Mouse (Mus musculus): ENCODE data around the gene Myh3.
"Not testable (repeated sequence)": the region's sequence is repeated elsewhere in the genome, so short reads cannot be mapped to it uniquely, and the experiment has no call there.

Myh3 gene

DNA sequence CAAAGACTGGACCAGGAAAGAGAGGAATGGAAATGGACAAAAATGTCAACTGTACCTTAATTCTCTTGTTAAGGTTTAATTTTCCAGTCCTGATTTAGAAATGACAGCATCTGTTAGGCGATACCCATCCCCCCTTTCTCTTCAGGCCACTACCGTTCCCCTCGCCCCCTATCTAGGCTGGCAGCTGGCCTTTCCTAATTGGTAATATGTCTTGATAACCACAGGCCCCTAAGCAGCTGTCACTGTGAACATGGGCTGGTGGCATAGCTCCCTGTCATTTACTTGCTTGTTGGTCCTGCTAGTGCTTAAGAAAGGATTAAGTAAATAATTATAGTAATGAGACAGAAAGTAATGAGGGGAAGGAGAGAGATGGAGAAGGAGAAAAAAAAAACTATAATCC, 665 bp upstream of the Myh3 start:
- in situ Hi-C loops (cut with MboI) = no loop called here

DNA sequence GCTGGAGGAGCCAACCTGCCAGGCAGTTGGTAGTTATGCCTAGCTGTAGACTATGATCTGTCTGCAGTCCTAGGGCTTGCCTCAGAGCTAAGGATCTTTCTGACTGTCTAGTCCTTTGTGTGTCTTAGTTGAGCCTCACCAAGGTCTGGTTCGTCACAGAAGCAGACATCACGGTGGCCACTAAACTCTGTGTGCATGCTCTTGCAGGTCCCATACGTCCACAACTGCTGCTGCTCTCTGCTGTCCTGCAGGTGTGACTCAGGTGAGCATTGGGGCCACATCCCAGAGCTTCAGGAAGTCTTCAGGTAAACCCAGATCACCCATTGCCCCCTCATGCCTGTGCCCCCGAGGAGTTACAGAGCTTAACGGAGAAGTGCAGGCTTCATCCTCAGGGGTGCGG, 788 bp downstream of the Myh3 start:
- in situ Hi-C loops (cut with MboI) = no loop called here

DNA sequence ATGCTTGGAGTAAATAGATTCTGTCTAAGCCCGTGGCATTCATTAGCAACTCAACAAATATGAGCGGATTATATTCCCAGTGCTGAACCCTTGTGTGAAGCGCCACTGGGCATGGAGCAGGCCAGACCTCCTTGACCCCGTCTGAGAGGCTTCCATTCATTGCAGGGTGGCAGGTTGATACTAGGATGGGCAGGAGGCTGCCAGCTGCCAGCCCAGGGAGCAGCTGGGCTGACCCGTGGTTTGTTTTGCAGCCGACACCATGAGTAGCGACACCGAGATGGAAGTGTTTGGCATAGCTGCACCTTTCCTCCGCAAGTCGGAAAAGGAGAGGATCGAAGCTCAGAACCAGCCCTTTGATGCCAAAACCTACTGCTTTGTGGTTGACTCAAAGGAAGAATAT, 1.6 kb downstream of the Myh3 start:
- in situ Hi-C loops (cut with MboI) = no loop called here

DNA sequence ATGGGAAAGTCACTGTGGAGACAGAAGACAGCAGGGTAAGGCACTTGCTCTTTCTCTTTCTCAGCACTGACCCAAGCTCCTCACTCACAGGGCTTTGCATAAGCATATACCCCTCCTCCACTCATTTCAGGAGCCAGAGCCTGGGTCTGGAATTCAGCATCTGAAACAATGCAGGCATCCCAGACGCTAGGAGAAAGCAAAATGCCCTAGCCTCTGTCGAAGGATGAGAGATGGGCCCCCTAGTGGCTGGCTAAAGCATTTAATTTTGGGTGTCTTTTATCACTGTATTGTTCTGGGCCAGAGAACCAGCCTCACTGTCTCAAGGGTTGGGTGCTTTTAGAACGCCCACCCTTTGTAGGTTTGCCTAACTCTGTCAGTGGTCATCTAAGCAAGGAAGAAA, 2.1 kb downstream of the Myh3 start:
- in situ Hi-C loops (cut with MboI) = no loop called here

DNA sequence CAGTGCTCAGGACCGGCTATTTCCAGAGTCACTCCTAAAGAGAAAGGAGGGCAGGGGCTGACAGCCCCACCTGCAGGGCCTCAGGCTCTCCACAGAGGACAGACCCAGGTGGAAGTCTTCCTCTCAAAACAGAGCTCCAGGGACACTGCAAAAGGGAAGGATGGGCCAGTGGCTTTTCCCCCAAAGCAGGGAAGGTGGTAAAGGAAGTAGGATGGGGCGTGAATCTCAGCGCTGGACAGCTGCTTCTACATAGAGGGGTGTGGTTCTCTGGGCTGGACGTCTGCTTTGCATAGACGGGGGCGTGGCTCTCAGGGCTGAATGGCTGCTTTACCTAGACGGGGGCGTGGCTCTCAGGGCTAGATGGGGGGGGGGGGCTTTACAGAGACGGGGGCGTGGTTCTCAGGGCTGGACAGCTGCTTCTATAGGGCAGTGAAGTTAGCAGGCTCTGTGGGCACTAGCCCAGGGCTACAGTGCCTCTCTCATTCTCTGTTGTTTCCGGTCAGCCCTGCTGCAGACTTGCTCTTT, 3.1 kb downstream of the Myh3 start:
- in situ Hi-C loops (cut with MboI) = no loop called here

DNA sequence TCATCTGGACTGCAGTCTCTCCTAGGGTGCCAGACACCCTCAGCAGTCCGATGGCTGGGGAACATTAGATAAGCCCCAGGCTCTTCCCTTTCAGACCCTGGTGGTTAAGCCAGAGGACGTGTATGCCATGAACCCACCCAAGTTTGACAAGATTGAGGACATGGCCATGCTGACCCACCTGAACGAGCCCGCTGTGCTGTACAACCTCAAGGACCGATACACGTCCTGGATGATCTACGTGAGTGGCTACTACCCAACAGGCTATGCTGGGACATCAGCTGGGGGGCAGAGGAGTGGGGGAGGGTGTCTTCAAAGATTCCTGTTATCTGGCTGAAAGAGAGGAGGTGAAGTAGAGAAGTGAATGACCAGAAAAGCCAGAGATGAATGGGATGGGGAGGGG, 4.1 kb downstream of the Myh3 start:
- in situ Hi-C loops (cut with MboI) = no loop called here

DNA sequence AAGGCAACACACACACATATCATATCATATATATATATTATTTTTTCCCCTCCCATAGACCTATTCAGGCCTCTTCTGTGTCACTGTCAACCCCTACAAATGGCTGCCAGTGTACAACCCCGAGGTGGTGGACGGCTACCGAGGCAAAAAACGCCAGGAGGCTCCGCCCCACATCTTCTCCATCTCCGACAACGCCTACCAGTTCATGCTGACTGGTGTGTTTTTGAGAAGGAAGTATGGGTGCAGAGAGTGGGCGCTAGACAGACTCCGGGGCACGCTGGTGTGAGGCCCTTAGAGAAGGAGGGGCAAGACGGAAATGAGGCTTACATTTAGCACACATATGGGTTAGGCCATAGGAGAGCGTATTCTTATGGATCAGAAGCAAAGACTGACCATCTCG, 4.7 kb downstream of the Myh3 start:
- in situ Hi-C loops (cut with MboI) = no loop called here

DNA sequence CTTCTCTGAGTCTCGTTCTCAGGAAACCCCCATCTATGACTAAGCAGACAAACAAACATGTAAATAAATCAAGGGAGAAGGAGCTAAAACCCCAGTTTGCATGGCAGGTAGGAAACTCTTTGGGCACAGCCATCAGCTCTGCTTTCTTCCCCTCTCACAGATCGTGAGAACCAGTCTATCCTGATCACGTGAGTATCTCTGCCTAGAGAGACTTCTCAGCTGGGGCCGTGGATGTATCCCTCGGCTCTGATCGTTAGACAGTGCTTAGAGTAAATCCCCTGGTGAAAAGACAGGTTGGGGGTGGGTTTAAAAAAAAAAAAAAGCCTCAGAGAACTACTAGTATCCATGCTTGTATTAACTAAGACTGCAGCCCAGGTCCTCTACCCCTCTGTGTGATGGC, 5.1 kb downstream of the Myh3 start:
- in situ Hi-C loops (cut with MboI) = no loop called here

DNA sequence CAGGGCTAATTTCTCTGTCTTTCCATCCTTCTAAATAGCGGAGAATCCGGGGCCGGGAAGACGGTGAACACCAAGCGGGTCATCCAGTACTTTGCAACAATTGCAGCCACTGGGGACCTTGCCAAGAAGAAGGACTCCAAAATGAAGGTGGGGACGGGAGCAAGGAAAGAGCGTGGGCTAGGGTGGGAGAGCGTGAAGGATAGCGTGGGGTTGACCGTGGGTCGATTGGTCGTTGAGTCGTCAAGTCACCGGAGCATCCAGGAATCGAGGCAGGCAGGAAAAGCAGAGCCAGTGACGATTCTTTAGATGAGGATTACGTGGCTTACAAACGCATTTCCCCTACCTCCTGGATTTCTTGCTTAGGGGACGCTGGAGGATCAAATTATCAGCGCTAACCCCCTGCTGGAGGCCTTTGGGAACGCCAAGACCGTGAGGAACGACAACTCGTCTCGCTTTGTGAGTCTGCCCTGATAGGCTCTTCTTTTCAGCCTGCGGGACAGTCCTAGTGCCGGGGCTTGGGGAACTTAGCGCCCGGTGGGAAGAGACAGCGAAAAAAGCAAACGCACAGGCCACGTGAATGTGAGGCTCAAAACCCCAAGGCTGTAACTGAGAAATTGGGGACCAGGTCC, 5.7 kb downstream of the Myh3 start:
- in situ Hi-C loops (cut with MboI) = no loop called here

DNA sequence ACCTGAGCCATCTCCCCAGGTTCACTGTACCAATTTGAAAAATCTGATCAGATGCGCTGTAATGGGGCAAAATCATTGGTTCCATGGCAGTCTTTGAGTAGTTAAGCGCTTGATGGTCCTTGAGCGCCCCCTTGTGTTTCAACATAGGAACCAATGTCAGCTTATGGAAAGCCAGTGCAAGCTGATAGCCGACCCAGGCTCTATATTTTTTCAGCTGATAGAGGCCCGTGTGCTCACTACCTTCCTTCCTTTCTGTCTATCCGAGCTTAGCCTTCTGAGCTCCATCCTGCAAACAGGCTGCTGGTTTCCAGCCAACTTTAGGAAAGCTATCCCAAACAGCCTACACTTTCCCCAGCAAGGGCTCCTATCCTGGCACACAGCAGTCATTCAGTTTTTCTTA, 7.4 kb downstream of the Myh3 start:
- in situ Hi-C loops (cut with MboI) = no loop called here

DNA sequence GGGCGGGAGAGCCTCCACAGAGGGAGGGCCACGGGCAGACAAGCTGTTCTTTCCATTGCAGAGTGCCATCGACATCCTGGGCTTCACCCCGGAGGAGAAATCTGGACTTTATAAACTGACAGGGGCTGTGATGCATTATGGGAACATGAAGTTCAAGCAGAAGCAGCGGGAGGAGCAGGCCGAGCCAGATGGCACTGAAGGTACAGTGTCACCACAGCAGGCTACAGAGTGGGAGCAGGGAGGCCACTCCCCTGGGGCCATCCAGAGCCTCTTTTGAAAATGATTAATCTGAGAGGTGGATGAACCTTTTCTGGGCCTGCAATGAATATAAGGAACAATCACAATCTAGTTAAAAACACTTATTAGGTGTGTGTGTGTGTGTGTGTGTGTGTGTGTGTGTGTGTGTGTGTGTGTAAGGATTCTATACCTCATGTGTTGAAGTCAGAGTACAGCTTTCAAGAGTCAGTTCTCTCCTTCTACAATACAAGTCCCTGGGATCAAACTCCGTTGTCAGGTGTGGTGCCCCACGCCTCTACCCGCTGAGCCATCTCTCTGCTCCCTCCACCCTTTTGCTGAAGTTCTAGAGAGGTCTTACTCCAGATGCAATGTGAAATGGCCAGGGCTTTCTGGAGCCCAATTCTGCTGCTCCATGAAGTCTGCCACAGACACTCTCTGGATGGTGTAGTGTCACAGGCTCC, 8.5 kb downstream of the Myh3 start:
- in situ Hi-C loops (cut with MboI) = no loop called here

DNA sequence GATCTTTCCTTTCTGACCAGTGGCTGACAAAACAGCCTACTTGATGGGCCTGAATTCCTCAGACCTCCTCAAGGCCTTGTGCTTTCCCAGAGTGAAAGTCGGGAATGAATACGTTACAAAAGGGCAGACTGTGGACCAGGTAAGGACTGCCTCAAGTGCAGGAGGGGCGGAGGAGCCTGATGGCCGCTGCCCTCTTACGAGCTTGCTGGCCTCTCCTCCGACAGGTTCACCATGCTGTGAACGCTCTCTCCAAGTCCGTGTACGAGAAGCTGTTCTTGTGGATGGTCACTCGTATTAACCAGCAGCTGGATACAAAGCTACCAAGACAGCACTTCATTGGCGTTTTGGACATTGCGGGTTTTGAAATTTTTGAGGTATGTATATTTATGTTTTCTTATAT, 9.1 kb downstream of the Myh3 start:
- in situ Hi-C loops (cut with MboI) = no loop called here

DNA sequence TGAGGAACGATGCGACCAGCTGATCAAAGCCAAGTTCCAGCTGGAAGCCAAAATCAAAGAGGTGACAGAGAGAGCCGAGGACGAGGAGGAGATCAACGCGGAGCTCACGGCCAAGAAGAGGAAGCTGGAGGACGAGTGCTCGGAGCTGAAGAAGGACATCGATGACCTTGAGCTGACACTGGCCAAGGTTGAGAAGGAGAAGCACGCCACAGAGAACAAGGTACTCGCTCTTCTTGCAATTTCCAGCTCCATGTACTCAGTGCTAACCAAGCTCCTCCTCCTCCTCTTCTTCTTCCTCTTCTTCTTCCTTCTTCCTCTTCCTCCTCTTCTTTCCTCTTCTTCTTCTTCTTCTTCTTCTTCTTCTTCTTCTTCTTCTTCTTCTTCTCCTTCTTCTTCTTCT, 14.3 kb downstream of the Myh3 start:
- in situ Hi-C loops (cut with MboI) = not testable (repeated sequence)

DNA sequence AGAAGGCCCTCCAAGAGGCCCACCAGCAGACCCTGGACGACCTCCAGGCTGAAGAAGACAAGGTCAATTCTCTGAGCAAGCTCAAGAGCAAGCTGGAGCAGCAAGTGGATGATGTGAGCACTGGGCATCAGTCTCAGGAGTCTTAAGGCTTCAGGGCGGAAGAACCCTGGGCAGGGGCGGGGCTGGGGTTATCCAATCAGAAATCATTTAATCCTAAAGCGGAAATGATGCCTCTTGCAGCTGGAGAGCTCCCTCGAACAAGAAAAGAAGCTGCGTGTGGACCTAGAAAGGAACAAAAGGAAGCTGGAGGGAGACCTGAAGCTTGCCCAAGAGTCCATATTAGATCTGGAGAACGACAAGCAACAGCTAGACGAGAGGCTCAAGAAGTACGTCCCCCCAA, 15.1 kb downstream of the Myh3 start:
- in situ Hi-C loops (cut with MboI) = no loop called here

DNA sequence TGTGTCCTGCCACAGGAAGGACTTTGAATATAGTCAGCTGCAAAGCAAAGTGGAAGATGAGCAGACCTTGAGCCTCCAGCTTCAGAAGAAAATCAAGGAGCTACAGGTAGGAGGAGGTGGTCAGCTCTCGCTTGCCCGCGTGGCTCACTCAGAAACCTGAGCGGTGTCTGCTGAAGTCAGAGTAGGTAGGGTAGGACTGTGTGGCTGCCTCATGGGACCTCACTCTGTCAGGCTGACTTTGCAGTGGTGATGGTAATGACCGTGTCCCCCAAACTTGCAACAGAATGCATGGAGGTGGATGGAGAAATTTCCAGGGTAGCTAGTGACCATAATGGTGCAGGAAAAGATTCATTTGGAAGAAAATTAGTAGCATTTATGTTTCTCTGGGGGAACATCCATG, 15.6 kb downstream of the Myh3 start:
- in situ Hi-C loops (cut with MboI) = no loop called here

DNA sequence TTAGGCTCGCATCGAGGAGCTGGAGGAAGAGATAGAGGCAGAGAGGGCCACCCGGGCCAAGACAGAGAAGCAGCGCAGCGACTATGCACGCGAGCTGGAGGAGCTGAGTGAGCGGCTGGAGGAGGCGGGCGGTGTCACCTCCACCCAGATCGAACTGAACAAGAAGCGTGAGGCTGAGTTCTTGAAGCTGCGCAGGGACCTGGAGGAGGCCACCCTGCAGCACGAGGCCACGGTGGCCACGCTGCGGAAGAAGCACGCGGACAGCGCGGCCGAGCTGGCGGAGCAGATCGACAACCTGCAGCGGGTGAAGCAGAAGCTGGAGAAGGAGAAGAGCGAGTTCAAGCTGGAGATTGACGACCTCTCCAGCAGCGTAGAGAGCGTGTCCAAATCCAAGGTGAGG, 16.4 kb downstream of the Myh3 start:
- in situ Hi-C loops (cut with MboI) = no loop called here

DNA sequence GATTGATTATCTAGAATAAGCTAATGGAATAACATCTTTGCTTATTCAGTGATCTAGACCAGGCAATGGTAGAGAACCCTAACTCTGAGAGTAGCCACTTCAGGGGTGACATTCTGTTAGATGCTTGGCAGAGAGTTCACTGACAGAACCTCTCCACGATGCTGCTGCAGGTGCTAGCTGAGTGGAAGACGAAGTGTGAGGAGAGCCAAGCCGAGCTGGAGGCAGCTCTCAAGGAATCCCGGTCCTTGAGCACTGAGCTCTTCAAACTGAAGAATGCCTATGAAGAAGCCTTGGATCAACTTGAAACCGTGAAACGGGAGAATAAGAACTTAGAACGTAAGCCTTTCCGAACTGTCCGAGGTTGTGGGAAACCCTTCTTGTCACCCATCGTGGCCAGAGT, 19.6 kb downstream of the Myh3 start:
- in situ Hi-C loops (cut with MboI) = no loop called here

DNA sequence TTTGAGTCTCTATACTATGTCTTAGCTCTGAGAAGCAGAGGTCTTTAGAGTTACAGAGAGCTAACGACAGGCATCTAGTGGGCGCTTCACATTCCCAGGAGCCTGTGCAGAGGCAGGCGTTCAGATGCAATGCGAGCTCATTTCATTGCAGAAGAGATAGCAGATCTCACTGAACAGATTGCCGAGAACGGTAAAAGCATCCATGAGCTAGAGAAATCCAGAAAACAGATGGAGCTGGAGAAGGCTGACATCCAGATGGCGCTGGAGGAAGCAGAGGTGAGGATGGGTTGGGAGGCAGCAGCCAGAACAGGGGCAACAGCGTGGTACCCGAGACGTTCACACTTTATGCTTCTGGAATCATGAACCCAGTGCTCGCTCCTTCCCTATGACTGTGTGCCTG, 20.3 kb downstream of the Myh3 start:
- in situ Hi-C loops (cut with MboI) = no loop called here

DNA sequence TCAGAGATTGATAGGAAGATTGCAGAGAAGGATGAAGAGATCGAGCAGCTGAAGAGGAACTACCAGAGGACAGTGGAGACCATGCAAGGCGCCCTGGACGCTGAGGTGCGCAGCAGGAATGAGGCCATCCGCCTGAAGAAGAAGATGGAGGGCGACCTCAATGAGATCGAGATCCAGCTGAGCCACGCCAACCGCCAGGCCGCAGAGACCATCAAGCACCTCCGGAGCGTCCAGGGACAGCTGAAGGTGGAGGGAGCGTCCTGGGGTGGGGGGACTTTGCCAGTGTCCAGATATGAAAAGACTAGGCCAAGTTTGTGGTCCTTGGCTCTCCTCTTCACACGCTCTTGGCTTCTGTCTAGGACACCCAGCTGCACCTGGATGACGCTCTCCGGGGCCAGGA, 21.1 kb downstream of the Myh3 start:
- in situ Hi-C loops (cut with MboI) = no loop called here

DNA sequence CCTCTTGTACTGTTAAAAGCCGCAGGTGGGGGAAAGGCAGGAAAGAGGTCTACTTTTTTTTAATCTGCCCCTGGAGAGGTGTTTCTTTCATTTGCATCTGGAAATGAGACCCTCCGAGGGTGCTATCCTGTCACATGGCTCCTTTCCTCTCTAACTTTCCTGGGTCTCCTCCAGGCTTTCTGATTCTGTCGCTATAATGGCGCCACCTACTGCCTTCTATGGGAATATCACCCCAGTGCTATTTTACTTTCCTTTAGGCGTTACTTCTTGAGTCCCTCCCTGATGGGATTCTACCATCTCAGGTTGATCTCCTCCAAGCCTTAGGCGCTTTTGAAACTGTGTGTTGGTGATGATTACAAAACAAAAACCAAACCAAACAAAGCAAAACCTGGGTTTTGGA, 22.1 kb downstream of the Myh3 start:
- in situ Hi-C loops (cut with MboI) = no loop called here

DNA sequence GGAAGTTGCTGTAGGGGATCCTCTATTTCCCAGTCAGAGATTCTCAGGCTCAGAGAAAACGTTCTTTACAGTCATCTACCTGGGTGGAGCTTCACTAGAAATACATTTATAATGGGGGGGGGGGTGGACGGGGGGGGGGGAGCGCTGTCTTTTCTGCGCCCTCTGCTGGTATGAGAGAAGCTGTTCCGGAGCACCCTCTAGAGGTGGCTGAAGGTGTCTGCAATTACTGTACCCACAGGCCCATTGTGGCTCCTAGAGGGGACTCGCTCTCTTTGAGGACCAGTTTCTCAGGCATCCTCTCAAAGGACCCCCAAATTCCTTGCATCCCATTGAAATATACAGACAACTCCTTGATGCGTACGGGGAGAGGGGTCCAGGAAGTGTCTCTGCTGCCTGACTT, 23.6 kb downstream of the Myh3 start:
- in situ Hi-C loops (cut with MboI) = no loop called here

DNA sequence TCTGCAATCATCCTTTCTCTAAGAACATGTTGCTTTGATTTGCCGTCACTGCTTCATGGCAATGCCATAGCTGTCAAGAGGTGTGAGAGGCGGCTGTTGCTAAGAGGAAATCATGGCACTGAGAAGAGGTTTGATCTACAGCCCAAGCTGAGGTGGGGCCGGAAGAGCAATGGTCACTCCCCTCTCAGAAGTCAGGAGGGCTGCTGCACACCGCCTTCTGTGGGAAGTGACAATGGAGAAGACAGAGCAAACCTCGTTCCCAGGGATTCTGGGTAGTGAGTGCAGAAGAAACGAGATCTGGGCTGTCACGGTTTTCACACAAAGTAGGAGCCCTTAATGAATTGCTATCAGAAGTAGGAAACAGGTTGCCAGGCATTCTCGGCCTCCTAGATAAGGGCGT, 25.2 kb downstream of the Myh3 start:
- in situ Hi-C loops (cut with MboI) = no loop called here

DNA sequence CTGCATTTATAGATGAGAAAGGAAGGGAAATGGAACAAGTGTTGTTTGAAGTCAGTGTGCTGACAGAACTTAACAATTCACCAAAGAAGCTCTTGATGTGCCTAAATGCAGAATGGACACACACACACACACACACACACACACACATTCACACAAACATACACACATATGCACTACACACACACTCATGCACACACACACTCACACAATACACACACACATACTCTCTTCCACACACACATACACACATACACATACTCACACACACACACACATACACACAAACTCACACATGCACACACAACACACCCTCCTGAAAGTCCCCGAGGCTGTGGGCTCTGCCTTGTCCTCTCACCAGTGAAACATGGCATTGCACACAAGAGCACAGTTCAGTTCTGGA, 26.1 kb downstream of the Myh3 start:
- in situ Hi-C loops (cut with MboI) = no loop called here

DNA sequence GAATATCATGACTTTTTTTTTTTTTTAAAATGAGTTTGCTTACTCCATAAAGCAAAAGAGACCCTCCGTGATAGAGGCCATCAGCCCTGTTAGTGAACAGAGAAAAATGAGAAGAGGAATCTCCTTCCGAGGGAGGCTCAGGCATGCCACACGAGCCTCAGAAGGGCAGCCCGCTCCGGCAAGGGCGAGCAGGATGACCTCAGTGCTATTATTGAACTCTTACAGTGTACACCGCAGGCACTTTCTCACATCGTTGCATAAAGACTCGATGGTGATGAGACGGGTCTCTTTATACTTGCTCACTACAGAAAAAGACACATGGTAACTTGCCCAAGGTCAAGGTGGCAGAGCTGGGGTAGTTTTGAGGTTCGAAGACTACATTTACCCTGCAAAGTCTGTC, 26.6 kb downstream of the Myh3 start:
- in situ Hi-C loops (cut with MboI) = no loop called here
